Mouse (Mus musculus) skeletal muscle tissue, adult 2 months (tissue): ENCODE measurements around the gene Wdr31.
"Not testable (repeated sequence)": the region's sequence is repeated elsewhere in the genome, so short reads cannot be mapped to it uniquely, and the experiment has no call there.

Experiments used
- DNase-seq: peaks from one replicate; pipeline ENCODE4 v3.0.0-alpha.2; 2012; ENCODE audit warnings: low read depth, low spot score

The Wdr31 gene

GRCm38 (mm10) chr4:62495946-62496345 is 25.2 kb upstream of the Wdr31 start:
- peak; percentile 27 for DNase-seq

GRCm38 (mm10) chr4:62494230-62494629 is 23.5 kb upstream of the Wdr31 start:
- DNase-seq = no peak

GRCm38 (mm10) chr4:62492682-62493081 is 22.0 kb upstream of the Wdr31 start:
- no peak for DNase-seq

GRCm38 (mm10) chr4:62487914-62488313 is 17.2 kb upstream of the Wdr31 start:
- DNase-seq = no peak

- no peak for DNase-seq
Measured at GRCm38 (mm10) chr4:62487172-62487571, 16.5 kb upstream of the Wdr31 start.

- no peak for DNase-seq
Measured at GRCm38 (mm10) chr4:62486162-62486696, 15.5 kb upstream of the Wdr31 start.

GRCm38 (mm10) chr4:62485450-62486161 is 14.9 kb upstream of the Wdr31 start:
- DNase-seq = no peak

- DNase-seq = no peak
Measured at GRCm38 (mm10) chr4:62484928-62485327, 14.2 kb upstream of the Wdr31 start.

- no peak for DNase-seq
Measured at GRCm38 (mm10) chr4:62480709-62481605, 10.3 kb upstream of the Wdr31 start.

GRCm38 (mm10) chr4:62479937-62480708 is 9.4 kb upstream of the Wdr31 start, which contains the start of gene Bspry:
TSS of gene Bspry (plus strand) at chr4:62480053.
- no peak for DNase-seq

- not testable (repeated sequence) for DNase-seq
Measured at GRCm38 (mm10) chr4:62479593-62479936, 8.9 kb upstream of the Wdr31 start.

GRCm38 (mm10) chr4:62477542-62478244 is 7.0 kb upstream of the Wdr31 start:
- no peak for DNase-seq

GRCm38 (mm10) chr4:62475793-62476192 is 5.1 kb upstream of the Wdr31 start:
- no peak for DNase-seq

GRCm38 (mm10) chr4:62475131-62475530 is 4.4 kb upstream of the Wdr31 start:
- DNase-seq = no peak

GRCm38 (mm10) chr4:62472071-62472470 is 1.4 kb upstream of the Wdr31 start:
- DNase-seq = no peak

- no peak for DNase-seq
Measured at GRCm38 (mm10) chr4:62468158-62468557, 2.5 kb downstream of the Wdr31 start.

GRCm38 (mm10) chr4:62463124-62463523 is 7.6 kb downstream of the Wdr31 start:
- DNase-seq = no peak

GRCm38 (mm10) chr4:62460348-62460747 is 10.3 kb downstream of the Wdr31 start:
- no peak for DNase-seq

- no peak for DNase-seq
Measured at GRCm38 (mm10) chr4:62459081-62459480, 11.6 kb downstream of the Wdr31 start.

- DNase-seq = no peak
Measured at GRCm38 (mm10) chr4:62454995-62455394, 15.7 kb downstream of the Wdr31 start.

- no peak for DNase-seq
Measured at GRCm38 (mm10) chr4:62440986-62441385, 29.7 kb downstream of the Wdr31 start.
